Mouse (Mus musculus): ENCODE measurements around the gene Armc9.

DNA sequence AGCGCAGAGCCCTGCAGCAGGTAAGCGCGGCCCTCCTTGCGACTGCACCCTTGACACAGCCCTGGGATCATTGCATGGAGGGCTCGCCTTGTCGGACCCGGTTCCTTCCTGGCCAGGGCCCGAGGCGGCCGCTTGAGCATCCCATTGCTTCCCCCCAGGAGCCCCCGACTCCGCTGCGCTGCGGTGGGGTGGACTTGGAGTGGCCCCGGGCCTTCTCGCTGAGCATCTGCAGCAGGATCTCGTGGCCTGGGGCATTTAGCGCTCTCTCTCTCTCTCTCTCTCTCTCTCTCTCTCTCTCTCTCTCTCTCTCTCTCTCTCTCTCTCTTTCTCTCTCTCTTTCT, 214 bp downstream of the Armc9 start:
- TF ChIP-seq CTCF (IDR thresholded peaks at IDR 0.05; ENCODE audit: extremely low read depth, insufficient read depth, low read length), result no peak
- TF ChIP-seq POLR2A (IDR thresholded peaks at IDR 0.05; ENCODE audit: extremely low read depth, insufficient read depth, low read length), result no peak
